Mouse (Mus musculus): ENCODE results near the gene Rgl2.
A peak's percentile ranks its signal among the peaks of the same experiment; 100 is the strongest.

Gene Rgl2

DNA sequence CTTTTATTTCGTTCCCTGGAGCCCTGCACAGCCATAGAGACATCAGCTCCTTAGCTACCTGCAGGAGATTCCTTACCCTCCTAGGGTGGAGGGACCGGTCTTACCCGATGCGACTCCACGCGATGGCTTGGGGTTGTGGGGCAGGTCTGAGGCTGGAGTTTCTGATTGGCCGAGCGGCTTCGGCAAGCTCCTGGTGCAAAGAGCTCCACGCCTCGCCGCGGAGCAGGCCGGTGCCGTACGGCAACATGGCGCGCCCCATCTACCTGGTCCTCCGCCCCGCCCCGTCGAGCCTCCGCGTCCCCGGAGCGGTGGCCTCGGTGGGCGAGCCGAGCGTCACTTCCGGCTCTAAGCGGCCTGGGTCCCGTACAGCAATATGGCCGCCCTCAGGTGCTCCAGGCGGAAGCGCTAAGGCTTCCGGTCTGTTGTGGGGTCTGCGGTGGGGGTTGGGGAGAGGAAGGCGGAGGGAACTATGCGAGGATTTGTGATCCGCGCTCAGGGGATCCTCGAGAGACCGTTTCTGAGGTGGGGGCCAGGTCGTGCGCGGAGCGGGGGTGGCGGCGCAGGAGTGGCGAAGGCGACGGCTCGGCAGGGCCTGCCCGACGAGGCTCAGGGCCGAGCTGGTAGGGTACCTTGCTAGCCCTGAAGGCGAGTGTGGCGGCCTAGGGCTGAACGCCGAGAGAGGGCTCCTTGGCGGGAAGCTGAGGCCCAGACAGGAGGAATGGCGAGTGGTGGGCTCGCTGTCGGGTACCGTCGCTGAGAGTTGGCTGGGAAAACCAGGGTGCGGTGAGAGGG lies 20.1 kb upstream of the Rgl2 start, which contains the start of gene Daxx:
Gene Daxx (plus strand): TSS at position 338 of the 792 bp plus-strand sequence.
- DNase-seq (ENCODE audit: low spot score), result peak; percentile 96

DNA sequence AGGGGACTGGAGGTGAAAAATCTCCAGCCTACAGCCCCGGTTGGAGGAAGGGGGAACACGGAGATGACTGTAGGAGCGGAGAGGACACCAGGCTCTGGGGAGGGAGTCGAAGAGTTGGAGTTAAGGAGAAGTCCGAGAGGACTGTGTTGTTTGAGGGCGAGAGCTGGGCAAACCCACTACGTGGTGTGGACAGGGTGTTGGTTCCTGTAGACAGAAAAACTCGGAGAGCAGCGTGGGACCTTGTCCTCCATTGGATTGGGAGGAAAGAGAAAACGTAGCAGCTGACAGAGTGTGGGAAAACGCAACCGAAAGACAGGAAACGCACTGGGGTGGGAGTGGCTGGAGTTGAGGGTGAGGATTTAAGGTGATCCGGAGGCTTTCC lies 19.5 kb upstream of the Rgl2 start:
- no peak for DNase-seq (ENCODE audit: low spot score)

DNA sequence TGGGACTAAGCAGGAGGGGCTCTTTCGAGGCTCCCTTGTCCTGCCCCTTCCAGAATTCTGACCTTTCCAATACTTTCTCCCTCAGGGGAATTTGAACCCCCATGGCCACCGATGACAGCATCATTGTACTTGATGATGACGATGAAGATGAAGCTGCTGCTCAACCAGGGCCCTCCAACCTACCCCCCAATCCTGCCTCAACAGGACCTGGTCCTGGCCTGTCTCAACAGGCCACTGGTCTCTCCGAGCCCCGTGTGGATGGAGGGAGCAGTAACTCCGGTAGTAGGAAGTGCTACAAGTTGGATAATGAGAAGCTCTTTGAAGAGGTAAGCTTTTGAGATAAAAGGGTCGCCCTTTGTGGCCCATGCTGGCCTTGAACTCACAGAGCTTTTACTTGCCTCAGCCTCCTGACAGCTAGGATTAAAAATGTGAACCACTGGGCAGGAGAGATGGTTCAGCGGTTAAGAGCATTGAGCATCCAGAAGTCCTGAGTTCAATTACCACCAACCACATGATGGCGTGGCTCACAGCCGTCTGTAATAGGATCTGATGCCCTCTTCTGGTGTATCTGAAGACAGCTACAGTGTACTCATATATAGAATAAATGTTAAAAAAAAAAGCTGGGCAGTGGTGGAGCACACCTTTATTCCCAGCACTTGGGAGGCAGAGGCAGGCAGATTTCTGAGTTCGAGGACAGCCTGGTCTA lies 18.8 kb upstream of the Rgl2 start:
- no peak for DNase-seq (ENCODE audit: low spot score)

DNA sequence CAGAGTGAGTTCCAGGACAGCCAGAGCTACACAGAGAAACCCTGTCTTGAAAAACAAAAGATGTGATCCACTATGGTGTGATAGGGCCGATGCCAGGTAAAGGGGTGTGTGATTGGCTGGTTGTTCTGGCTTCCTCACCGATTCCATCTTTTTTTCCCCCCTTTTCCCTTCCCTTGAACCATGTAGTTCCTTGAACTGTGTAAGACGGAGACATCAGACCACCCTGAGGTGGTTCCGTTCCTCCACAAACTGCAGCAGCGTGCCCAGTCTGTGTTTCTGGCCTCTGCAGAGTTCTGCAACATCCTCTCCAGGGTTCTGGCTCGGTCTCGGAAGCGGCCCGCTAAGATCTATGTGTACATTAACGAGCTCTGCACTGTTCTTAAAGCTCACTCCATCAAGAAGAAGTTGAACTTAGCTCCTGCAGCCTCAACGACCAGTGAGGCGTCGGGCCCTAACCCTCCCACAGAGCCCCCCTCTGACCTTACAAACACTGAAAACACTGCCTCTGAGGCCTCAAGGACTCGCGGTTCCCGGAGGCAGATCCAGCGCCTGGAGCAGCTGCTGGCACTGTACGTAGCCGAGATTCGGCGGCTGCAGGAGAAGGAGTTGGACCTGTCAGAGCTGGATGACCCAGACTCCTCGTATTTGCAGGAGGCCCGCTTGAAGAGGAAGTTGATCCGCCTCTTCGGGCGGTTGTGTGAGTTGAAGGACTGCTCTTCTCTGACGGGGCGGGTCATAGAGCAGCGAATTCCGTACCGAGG lies 18.1 kb upstream of the Rgl2 start:
- no peak for DNase-seq (ENCODE audit: low spot score)

DNA sequence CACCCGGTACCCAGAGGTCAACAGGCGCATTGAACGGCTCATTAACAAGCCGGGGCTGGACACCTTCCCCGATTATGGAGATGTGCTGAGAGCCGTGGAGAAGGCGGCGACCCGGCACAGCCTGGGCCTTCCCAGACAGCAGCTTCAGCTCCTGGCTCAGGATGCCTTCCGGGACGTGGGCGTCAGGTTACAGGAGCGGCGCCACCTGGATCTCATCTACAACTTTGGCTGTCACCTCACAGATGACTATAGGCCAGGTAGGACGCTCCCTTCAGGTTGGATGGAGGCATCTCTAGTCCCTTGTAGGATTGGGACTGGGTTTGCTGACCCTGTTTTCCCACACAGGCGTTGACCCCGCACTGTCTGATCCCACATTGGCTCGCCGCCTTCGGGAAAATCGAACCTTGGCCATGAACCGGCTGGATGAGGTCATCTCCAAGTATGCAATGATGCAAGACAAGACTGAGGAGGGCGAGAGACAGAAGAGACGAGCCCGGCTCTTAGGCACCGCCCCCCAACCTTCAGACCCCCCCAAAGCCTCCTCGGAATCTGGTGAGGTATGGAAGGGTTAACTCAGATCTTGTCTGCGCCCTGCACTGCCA lies 17.4 kb upstream of the Rgl2 start:
- DNase-seq (ENCODE audit: low spot score), result no peak

DNA sequence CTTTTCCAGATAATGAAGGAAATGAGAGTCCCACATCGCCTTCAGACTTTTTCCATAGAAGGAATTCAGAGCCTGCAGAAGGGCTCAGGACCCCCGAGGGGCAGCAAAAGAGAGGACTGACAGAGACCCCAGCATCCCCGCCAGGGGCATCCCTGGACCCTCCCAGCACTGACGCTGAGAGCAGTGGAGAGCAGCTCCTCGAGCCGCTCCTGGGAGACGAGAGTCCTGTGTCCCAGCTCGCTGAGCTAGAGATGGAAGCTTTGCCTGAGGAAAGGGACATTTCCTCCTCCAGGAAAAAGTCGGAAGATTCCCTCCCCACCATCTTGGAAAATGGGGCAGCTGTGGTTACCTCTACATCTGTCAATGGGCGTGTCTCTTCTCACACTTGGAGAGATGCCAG lies 16.1 kb upstream of the Rgl2 start:
- no peak for DNase-seq (ENCODE audit: low spot score)

DNA sequence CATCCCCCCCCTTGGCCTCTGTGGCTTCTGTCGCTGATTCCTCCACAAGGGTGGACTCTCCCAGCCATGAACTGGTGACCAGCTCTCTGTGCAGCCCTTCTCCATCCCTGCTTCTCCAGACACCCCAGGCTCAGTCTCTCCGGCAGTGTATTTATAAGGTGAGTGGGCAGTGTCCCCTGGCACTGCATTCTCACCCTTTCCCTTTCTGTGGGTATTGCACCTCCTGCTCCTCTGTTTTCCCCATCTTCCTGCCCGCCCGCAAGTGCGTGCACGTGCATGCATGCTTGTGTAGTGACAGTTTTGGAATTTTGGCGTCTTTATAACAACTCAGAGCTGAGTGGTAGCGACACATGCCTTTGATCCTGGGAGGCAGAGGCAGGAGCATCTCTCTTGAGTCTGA lies 15.4 kb upstream of the Rgl2 start:
- DNase-seq (ENCODE audit: low spot score), result no peak

DNA sequence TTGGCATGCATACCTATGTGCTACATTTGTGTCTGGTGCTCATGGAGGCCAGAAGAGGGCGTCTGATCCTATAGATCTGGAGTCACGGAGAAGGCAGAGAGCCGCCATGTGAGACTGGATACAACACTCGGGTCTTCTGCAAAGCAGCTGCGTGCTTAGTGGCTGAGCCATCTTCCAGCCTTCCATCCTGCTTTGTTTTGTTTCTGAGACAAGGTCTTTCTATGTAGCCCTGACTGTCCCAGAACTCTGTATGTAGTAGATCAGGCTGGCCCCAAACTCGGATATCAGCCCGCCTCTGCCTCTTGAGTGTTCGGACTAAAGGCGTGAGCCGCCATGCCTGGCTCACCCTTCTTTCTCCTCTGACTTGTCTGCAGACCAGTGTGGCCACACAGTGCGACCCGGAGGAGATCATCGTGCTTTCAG lies 14.4 kb upstream of the Rgl2 start:
- DNase-seq (ENCODE audit: low spot score), result no peak

DNA sequence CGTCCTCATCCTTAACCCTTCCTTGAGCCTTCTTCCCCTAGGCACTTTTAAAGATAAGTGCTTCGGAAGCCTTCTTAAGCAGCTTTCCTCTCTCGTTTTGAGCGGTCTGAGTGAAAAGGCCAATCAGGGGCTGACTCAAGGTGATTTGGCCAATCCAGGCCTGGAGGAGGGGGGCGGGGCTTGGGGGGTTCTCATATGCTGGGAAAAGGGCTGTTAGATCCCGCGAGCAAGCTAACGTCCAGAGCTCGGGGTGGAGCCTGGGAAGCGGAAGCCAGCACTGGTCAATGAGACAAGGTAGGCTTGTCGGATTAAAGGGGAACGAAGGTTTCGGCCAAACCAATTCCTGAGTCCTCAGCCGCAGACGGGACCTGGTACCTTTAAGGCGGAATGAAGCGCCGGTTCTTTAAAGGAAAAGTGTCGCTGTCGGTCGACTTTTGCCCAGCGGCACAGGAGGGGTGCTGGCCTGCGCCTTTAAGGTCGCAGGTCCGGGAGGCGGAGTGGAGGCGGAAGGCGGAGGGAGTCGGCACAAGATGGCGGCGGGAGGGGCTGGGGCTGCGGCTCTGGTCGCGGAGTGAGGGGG lies 13.6 kb upstream of the Rgl2 start, which contains the start of the genes Tapbp and Zbtb22:
Gene Tapbp (plus strand): TSS at position 229 of the 580 bp plus-strand sequence.
Gene Zbtb22 (plus strand): TSS at position 234 of the 580 bp plus-strand sequence.
- peak; percentile 81 for DNase-seq (ENCODE audit: low spot score)

DNA sequence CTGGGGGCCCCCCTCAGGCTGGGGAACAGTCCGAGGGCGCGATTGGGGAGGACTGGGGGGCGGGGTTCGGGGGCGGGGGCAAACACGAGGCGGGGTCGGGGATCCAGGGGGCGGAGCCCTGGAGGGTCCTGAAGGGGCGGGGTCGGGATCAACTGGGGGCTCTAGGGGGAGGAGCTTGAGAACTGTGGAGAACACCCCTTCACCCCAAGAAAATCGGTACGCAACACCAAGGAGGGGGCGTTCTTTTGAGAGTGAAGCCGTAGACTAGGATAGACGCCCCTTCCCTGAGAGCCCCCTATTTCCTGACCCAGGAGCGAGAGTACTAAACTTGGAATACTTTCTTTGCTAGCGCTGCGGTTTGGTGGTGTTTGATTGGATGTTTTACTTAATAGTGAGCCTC lies 13.0 kb upstream of the Rgl2 start:
- no peak for DNase-seq (ENCODE audit: low spot score)

DNA sequence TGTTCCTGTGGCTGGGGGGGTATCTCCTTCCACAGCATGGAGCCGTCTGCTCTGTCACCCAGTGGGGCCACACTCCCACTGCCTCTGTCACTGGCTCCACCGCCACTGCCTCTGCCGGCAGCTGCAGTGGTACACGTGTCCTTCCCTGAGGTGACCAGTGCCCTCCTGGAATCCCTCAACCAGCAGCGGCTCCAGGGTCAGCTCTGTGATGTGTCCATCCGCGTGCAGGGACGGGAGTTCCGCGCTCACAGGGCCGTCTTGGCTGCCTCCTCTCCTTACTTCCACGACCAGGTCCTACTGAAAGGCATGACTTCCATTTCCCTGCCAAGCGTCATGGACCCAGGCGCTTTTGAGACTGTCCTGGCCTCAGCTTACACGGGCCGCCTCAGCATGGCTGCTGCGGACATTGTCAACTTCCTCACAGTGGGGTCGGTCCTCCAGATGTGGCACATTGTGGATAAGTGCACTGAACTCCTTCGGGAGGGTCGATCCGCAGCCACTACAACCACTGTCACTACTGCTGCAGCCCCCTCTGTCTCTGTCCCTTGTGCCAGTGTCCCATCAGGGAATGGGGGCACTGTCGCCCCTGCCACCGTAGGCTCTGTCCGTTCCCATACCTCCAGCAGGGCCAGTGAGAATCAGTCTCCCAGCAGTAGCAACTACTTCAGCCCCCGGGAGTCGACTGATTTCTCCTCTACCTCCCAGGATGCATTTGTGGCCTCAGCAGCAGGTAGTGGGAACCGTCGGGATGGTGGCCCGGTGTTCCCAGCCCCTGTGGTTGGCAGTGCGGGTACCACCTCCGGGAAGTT lies 12.3 kb upstream of the Rgl2 start:
- no peak for DNase-seq (ENCODE audit: low spot score)

DNA sequence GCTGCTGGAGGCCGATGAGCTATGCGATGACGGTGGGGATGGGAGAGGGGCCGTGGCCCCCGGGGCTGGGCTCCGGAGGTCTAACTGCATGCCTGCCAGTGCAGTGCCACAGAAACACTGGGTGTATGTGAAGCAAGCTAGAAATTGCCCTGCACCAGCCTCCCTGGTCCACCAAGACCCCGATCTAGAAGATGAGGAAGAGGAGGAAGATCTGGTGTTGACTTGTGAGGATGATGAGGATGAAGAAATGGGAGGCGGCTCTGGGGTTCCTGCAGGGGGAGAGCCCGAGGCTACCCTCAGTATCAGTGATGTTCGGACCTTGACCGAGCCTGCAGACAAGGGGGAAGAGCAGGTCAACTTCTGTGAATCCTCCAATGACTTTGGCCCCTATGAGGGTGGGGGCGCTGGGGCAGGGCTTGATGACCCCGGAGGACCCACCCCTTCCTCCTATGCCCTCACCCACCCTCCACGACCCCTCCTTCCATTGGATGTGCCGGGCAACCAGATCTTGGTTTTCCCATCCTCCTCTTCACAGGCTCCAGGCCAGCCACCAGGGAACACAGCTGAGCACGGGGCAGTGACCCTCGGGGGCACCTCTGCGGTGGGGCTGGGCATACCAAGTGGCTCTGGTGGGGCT lies 11.6 kb upstream of the Rgl2 start:
- DNase-seq (ENCODE audit: low spot score), result no peak

DNA sequence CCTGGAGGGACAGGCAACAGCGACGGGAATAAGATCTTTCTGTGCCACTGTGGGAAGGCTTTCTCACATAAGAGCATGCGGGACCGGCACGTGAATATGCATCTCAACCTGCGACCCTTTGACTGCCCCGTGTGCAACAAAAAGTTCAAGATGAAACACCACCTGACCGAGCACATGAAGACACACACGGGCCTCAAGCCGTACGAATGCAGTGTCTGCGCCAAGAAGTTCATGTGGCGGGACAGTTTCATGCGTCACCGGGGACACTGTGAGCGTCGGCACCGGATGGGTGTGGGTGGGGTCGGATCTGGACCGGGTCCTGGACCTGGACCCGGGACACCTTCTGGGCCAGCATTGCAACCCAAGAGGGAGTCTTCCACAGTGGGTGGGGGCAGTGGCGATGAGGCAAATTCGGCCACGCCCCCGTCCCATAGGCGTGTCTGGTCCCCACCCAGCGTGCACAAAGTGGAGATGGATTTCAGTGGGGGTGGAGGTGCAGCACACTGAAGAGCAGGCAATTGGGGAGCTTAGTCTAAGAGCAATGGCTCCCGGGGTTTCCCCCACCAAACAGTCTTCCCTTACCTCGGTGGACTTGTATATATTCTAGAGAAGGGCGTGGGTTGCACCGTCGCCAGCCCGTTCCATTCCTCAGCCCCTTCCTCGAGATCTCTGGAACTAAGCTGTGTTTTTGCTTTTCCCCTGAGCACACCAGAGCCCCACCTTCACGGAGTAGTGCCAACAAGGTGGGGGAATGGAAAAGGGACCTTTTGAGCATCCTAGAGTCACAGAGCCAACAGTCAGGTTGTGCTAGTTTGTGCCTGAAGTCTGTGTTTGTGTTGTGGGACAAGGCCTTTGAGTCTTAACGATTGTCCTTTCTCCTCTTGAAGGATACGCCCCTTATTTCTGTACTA lies 10.8 kb upstream of the Rgl2 start:
- DNase-seq (ENCODE audit: low spot score), result no peak

DNA sequence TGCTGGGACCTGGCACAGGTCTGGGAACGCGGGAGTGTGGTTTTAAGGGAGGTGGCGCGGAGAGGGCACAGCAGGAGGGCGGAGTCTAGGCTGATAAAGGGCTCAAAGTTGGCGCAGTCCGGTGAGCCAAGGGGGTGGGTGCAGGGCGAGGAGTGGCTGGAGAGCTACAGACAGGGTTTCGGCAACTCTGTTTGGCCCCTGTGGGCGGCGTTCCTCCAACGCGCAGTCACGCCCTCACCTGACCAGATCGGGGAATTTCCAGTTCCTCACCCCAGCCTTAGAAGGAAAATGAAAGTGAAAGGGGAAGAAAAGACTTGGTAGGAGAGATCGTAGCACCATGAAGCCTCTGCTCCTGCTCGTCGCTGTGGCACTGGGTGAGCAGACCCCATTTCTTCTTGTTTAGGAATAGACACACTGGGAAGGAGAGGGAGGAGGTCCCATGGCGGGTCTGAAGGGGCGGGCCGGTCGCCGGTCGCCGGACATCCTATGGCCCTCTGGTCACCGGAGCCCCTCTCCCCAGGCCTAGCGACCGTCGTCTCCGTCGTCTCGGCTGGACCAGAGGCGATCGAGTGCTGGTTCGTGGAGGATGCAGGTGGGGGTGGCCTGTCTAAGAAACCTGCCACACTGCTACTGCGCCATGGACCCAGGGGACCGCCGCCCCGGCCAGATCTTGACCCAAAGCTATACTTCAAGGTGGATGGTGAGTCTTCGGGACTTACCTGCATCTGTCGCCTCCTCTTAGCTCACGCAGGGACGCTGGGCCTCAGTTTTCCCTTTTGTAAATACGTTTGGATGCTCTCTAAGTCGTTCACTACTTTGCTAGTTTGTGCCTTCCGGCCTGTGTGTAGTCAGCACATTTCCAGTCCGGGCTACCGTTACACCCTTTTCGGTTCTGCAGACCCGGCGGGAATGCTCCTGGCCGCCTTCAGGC lies 9.7 kb upstream of the Rgl2 start:
- DNase-seq (ENCODE audit: low spot score), result no peak

DNA sequence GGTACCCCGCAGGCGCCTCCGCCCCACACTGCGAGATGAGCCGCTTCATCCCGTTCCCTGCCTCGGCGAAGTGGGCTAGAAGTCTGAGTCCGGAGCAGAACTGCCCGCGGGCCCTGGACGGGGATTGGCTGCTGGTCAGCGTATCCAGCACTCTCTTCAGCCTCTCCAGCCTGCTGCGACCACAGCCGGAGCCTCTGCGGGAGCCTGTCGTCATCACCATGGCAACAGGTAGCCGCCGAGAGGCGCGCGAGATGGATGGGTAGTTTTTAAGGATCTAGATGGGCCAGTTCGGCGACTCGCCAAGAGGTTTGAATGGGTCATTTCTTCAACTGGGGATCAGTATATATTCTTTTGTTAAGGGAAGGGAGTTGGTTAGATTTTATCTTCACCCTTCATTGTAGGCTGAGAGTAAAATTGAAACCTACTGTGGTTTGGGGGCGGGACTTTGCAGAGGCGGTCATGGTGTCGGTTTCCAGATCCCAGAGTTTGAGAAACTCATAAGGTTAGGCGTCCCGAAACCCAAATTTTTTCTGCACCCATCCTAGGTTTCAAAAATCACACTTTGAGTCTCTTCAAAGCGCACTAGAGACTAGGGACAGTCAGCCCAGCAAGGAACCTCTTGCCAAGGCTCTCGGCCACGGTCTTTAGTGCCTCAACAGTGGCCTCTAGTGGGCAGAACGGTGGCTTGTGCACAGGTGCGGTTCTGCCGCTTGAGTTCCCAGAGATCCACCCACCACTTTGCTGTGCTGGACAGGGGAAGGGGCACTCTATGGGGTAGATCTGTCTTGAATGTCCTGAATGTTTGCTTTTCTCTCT lies 8.9 kb upstream of the Rgl2 start:
- no peak for DNase-seq (ENCODE audit: low spot score)

DNA sequence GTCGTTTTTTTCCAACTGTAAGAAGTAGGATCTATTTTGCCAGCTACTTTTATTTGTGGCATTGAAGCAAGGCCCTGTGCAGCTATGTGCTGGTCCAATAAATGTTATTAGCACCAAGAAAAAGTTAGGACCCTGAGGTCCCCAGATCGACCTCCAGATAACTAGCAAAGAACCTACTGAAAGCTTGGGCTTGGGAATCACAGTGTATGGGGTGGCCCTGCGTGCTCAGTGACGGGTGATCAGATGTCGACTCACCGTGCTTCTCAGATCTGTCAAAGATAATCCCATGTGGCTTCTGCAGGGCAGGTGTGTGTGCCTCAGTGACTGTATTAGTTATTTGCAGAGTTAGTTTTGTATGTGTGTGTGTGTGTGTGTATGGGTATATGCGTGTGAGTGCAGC lies 8.0 kb upstream of the Rgl2 start:
- no peak for DNase-seq (ENCODE audit: low spot score)

DNA sequence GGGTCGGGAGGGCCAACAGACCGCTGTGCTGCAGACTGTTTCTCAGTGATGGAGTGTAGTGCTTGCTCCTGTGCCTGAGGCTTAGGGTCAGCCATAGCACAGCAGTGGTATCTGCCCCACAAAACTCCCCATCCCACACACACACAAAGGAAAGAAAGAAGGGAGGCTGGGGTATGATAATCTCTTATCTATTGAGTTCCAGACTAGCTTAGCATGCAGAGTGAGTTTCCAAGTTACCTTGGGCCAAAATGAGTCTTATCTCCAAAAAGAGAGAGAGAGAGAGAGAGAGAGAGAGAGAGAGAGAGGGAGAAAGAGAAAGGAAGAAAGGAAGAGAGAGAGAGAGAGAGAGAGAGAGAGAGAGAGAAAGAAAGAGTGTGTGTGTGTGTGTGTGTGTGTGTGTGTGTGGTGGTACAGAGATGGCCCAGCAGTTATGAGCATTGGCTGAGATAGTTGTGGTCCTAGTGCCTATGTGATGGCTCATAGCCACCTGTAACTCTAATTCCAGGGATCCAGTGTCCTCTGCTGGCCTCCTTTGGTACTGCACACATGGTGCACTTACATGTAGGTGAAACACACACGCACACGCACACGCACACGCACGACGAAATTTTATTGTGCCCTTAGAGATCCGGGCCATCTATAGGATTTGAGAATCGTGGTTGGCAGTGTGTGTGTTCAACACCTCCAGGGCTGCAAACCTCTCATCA lies 4.6 kb upstream of the Rgl2 start:
- no peak for DNase-seq (ENCODE audit: low spot score)
